Mouse (Mus musculus): Measurements from ENCODE around the gene Smtn.

DNA sequence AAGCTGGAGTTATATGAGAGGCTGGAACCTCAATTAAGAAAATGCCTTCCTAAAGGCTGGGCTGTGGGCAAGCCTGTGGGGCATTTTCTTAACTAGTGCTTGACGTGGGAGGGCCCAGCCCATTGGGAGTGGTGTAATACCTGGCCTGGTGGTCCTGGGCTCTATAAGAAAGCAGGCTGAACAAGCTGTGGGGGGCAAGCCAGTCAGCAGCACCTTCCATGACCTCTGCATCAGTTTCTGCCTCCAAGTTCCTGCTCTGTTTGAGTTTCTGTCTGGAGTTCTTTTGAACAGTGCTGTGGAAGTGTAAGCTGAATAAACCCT is 5.8 kb upstream of the Smtn start:
- TF ChIP-seq MAFK (IDR thresholded peaks at IDR 0.05; ENCODE audit: insufficient read depth, low read depth, low read length) (no peak), ZC3H11A (IDR thresholded peaks at IDR 0.05; ENCODE audit: borderline replicate concordance, low read depth, low read length) (no peak)
